Mouse (Mus musculus): ENCODE results near the gene Ccdc92. TPM values are rescaled to one million over a fixed set of nuclear protein-coding genes. Genes with fewer than 3 reads are reported as not detected.

Ccdc92 gene
- total RNA-seq, 2 experiments from 2014 or later: 5.6 to 7.6 TPM

GRCm38 (mm10) chr5:124861463-124861862 lies 761 bp downstream of the Ccdc92 start:
- DNase-seq (ENCODE audit: low spot score in 2 of 2): no peak

- DNase-seq (ENCODE audit: low spot score in 2 of 2): no peak
Observed at GRCm38 (mm10) chr5:124860013-124860412, 2.2 kb downstream of the Ccdc92 start.

- DNase-seq (ENCODE audit: low spot score in 2 of 2): no peak
Observed at GRCm38 (mm10) chr5:124854202-124854601, 8.0 kb downstream of the Ccdc92 start.

GRCm38 (mm10) chr5:124853079-124853478 lies 9.1 kb downstream of the Ccdc92 start:
- no peak for DNase-seq (ENCODE audit: low spot score in 2 of 2)

- no peak for DNase-seq (ENCODE audit: low spot score in 2 of 2)
Observed at GRCm38 (mm10) chr5:124852294-124852693, 9.9 kb downstream of the Ccdc92 start.

GRCm38 (mm10) chr5:124851572-124851971 lies 10.7 kb downstream of the Ccdc92 start:
- DNase-seq (ENCODE audit: low spot score in 2 of 2): no peak

GRCm38 (mm10) chr5:124848994-124849393 lies 13.2 kb downstream of the Ccdc92 start:
- DNase-seq (ENCODE audit: low spot score in 2 of 2): no peak

- no peak for DNase-seq (ENCODE audit: low spot score in 2 of 2)
Observed at GRCm38 (mm10) chr5:124847014-124847413, 15.2 kb downstream of the Ccdc92 start.

GRCm38 (mm10) chr5:124844929-124845328 lies 17.3 kb downstream of the Ccdc92 start:
- DNase-seq (ENCODE audit: low spot score in 2 of 2): no peak

- DNase-seq (ENCODE audit: low spot score in 2 of 2): no peak
Observed at GRCm38 (mm10) chr5:124843386-124843785, 18.8 kb downstream of the Ccdc92 start.

GRCm38 (mm10) chr5:124840669-124841068 lies 21.6 kb downstream of the Ccdc92 start:
- no peak for DNase-seq (ENCODE audit: low spot score in 2 of 2)

- DNase-seq (ENCODE audit: low spot score in 2 of 2): no peak
Observed at GRCm38 (mm10) chr5:124840202-124840601, 22.0 kb downstream of the Ccdc92 start.

- no peak for DNase-seq (ENCODE audit: low spot score in 2 of 2)
Observed at GRCm38 (mm10) chr5:124836621-124837020, 25.6 kb downstream of the Ccdc92 start.

- DNase-seq (ENCODE audit: low spot score in 2 of 2): no peak
Observed at GRCm38 (mm10) chr5:124836075-124836474, 26.1 kb downstream of the Ccdc92 start.

GRCm38 (mm10) chr5:124835218-124835617 lies 27.0 kb downstream of the Ccdc92 start:
- no peak for DNase-seq (ENCODE audit: low spot score in 2 of 2)

GRCm38 (mm10) chr5:124830331-124830730 lies 31.9 kb downstream of the Ccdc92 start:
- no peak for DNase-seq (ENCODE audit: low spot score in 2 of 2)

- no peak for DNase-seq (ENCODE audit: low spot score in 2 of 2)
Observed at GRCm38 (mm10) chr5:124822128-124822894, 39.9 kb downstream of the Ccdc92 start.

- no peak for DNase-seq (ENCODE audit: low spot score in 2 of 2)
Observed at GRCm38 (mm10) chr5:124817050-124817449, 45.2 kb downstream of the Ccdc92 start.

- DNase-seq (ENCODE audit: low spot score in 2 of 2): no peak
Observed at GRCm38 (mm10) chr5:124814797-124815196, 47.4 kb downstream of the Ccdc92 start.

GRCm38 (mm10) chr5:124812466-124812865 lies 49.8 kb downstream of the Ccdc92 start:
- DNase-seq (ENCODE audit: low spot score in 2 of 2): no peak

- DNase-seq (ENCODE audit: low spot score in 2 of 2): no peak
Observed at GRCm38 (mm10) chr5:124809708-124810366, 52.4 kb downstream of the Ccdc92 start.

GRCm38 (mm10) chr5:124792112-124792511 lies 70.1 kb downstream of the Ccdc92 start:
- DNase-seq (ENCODE audit: low spot score in 2 of 2): no peak

- DNase-seq (ENCODE audit: low spot score in 2 of 2): no peak
Observed at GRCm38 (mm10) chr5:124785650-124786049, 76.6 kb downstream of the Ccdc92 start.

Data from adrenal gland, postnatal 4 days (tissue).